Mouse (Mus musculus) kidney, adult 2 months (tissue): ENCODE data around the gene Sp2.

Source experiments
- CTCF ChIP-seq: fragments of 200-500 bp; conservative IDR thresholded peaks from 2 replicates; pipeline ENCODE4 v1.5.1; 2011; ENCODE audit warnings: low read depth, mild to moderate bottlenecking, control low read depth, low read length, moderate library complexity, mixed read lengths; ENCODE audit not compliant: insufficient read depth, insufficient read length
- POLR2A ChIP-seq: fragments of 200-500 bp; IDR thresholded peaks from one replicate; pipeline ENCODE4 v1.6.1; 2011; ENCODE audit warnings: low read depth, low read length, control low read depth

GRCm38 (mm10) chr11:96987873-96988655 lies 5.3 kb upstream of the Sp2 start:
- TF ChIP-seq CTCF: no peak
- TF ChIP-seq POLR2A: no peak
